Mouse (Mus musculus): ENCODE data around the gene Chtop. TPM values are rescaled to one million over a fixed set of nuclear protein-coding genes. Genes with fewer than 3 reads are reported as not detected.

Chtop gene
- total RNA-seq, 4 experiments from 2014 or later: 114 to 130 (median 125) TPM

DNA sequence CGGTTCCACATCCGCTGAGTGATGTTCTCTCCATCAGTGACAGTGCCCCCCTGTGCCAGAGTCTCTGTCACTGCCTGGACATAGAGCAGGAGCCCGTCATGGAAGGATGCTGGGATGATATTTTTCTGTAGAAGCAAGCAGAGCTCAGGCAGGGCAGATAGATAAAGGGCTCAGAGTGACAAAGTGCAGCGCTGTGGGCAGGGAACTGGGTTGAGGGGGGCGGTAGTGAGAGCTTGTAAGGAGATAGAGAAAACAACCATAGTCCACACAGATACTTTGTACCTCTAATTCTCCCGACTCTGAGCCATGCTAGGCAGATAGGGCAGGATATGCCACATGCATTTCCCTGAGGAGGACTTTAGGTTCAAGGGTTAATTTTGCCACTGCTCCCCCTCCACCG, 46.7 kb downstream of the Chtop start:
- DNase-seq: no peak

DNA sequence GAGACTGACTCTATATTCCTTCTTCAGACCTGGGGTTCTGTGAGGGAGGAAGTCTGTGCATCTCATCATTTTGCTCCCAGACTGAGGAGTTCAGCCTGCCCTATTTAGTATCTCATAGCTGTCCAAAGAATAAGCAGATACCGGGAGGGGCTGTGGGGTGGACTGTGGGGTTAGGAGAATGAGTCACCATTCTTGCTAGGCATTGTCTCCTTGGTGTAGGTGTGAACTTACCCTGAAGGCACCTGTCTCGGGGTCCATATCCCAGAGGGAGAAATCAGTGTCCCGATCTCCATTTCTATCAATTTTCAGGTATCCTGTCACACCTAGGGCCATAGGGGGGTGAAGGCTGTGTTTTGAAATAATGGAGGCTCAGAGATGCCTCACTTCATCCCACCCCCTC, 47.4 kb downstream of the Chtop start:
- DNase-seq: no peak

- DNase-seq: no peak
These were observed 49.0 kb downstream of the Chtop start for GRCm38 (mm10) chr3:90460315-90460714.

GRCm38 (mm10) chr3:90459727-90460126, 49.6 kb downstream of the Chtop start:
- no peak for DNase-seq

GRCm38 (mm10) chr3:90454931-90455330, 54.4 kb downstream of the Chtop start:
- DNase-seq: no peak

GRCm38 (mm10) chr3:90451396-90452095, 57.8 kb downstream of the Chtop start:
- no peak for DNase-seq

- DNase-seq: no peak
These were observed 58.4 kb downstream of the Chtop start for GRCm38 (mm10) chr3:90450874-90451273.

Other genes starting within 250 kb of the Chtop start
- 10 to 100 TPM in 3 of 4 experiments, 1 to 10 TPM in 1; 9.2 to 14.5 (median 12.8) TPM for gene Dennd4b, start 244.3 kb downstream of the Chtop start, total RNA-seq (2022)
- gene Gatad2b, start 216.3 kb downstream of the Chtop start, total RNA-seq (2022): 10 to 100 TPM; 62.6 to 85.2 (median 71.6) TPM
- gene Slc27a3, start 119.6 kb downstream of the Chtop start, total RNA-seq (2022): 100 to 1,000 TPM; 132 to 297 (median 196) TPM
- 100 to 1,000 TPM; 107 to 119 (median 110) TPM for gene Ints3, start 75.9 kb downstream of the Chtop start, total RNA-seq (2022)
- gene Npr1, start 43.6 kb downstream of the Chtop start, total RNA-seq (2022): 100 to 1,000 TPM; 316 to 460 (median 368) TPM
- gene Ilf2, start 33.4 kb downstream of the Chtop start, total RNA-seq (2022): 10 to 100 TPM; 58.9 to 75.2 (median 67.3) TPM
- 100 to 1,000 TPM in 1 of 4 experiments, 10 to 100 TPM in 3; 73.3 to 105 (median 83.4) TPM for gene Snapin, start 18.5 kb downstream of the Chtop start, total RNA-seq (2022)
- 100 to 1,000 TPM in 2 of 4 experiments, 10 to 100 TPM in 2; 80.7 to 112 (median 94.7) TPM for gene S100a1, start 4.9 kb upstream of the Chtop start, total RNA-seq (2022)
- gene S100a13, start 4.9 kb upstream of the Chtop start, total RNA-seq (2022): 10 to 100 TPM; 21.7 to 26.9 (median 23.4) TPM
- 1 to 10 TPM in 2 of 4 experiments, under 1 TPM in 1, not detected in 1; 0.42 to 1.5 (median 1.2) TPM for gene S100a14, start 17.4 kb upstream of the Chtop start, total RNA-seq (2022)
- gene S100a16, start 27.8 kb upstream of the Chtop start, total RNA-seq (2022): 10 to 100 TPM; 39.0 to 54.8 (median 50.2) TPM
- not detected for gene S100a3, start 51.1 kb upstream of the Chtop start, total RNA-seq (2022)
- gene S100a2, start 80.7 kb upstream of the Chtop start, total RNA-seq (2022): not detected
- not detected for gene Gm42674, start 92.4 kb upstream of the Chtop start, total RNA-seq (2022)
- gene S100a4, start 94.3 kb upstream of the Chtop start, total RNA-seq (2022): 10 to 100 TPM in 2 of 4 experiments, 1 to 10 TPM in 2; 7.5 to 22.9 (median 12.5) TPM
- not detected for gene S100a5, start 99.0 kb upstream of the Chtop start, total RNA-seq (2022)
- 10 to 100 TPM; 57.0 to 92.3 (median 67.2) TPM for gene S100a6, start 103.4 kb upstream of the Chtop start, total RNA-seq (2022)
- under 1 TPM in 1 of 4 experiments, not detected in 3; 0.28 TPM for gene S100a7a, start 144.5 kb upstream of the Chtop start, total RNA-seq (2022)
- gene S100a8, start 159.5 kb upstream of the Chtop start, total RNA-seq (2022): 1 to 10 TPM in 3 of 4 experiments, under 1 TPM in 1; 0.58 to 2.3 (median 1.2) TPM
- 1 to 10 TPM in 1 of 4 experiments, under 1 TPM in 1, not detected in 2; 0.55 to 1.2 TPM for gene S100a9, start 186.2 kb upstream of the Chtop start, total RNA-seq (2022)
- not detected for gene Pglyrp4, start 217.4 kb upstream of the Chtop start, total RNA-seq (2022)

Measured in adrenal gland, adult 8-10 months (tissue).